Mouse (Mus musculus) kidney, postnatal 0 days (tissue): ENCODE measurements around the gene Map3k13. TPM values are rescaled to one million over a fixed set of nuclear protein-coding genes. Genes with fewer than 3 reads are reported as not detected.
"Not testable (repeated sequence)": the region's sequence is repeated elsewhere in the genome, so short reads cannot be mapped to it uniquely, and the experiment has no call there.

ENCODE experiments used
- ATAC-seq: fragments of 200-750 bp; cut with Nextera tagmentation; replicated peaks from 2 replicates; pipeline ENCODE4 v1.8.0; 2017; ENCODE audit warnings: low read depth, moderate number of reproducible peaks, moderate TSS enrichment, moderate library complexity; ENCODE audit not compliant: low FRiP score
- DNase-seq: peaks from one replicate; pipeline ENCODE4 v3.0.0-alpha.2; 2016; ENCODE audit warnings: low spot score
- H3K27ac ChIP-seq: fragments of 300-500 bp; sonication (generic); 2 replicates; pipeline ENCODE4 v1.5.1; 2014; ENCODE audit warnings: mild to moderate bottlenecking
- H3K27me3 ChIP-seq: fragments of 300-500 bp; sonication (generic); 2 replicates; pipeline ENCODE4 v1.6.1; 2014; ENCODE audit warnings: low read length, mixed read lengths; ENCODE audit not compliant: insufficient read depth
- H3K36me3 ChIP-seq: fragments of 300-500 bp; sonication (generic); 2 replicates; pipeline ENCODE4 v1.6.1; 2014; ENCODE audit warnings: low read length, mixed read lengths; ENCODE audit not compliant: insufficient read depth
- H3K4me1 ChIP-seq: fragments of 300-500 bp; sonication (generic); replicated peaks from 2 replicates; pipeline ENCODE4 v1.6.1; 2014; ENCODE audit warnings: antibody characterized with exemption, low read length, mixed read lengths; ENCODE audit not compliant: insufficient read depth
- H3K4me2 ChIP-seq: fragments of 300-500 bp; sonication (generic); 2 replicates; pipeline ENCODE4 v1.6.1; 2014; ENCODE audit warnings: mild to moderate bottlenecking, low read length, moderate library complexity, mixed read lengths
- H3K4me3 ChIP-seq: fragments of 300-500 bp; sonication (generic); replicated peaks from 2 replicates; pipeline ENCODE4 v1.5.1; 2014; ENCODE audit warnings: low read depth, low read length
- H3K9ac ChIP-seq: fragments of 300-500 bp; sonication (generic); 2 replicates; pipeline ENCODE4 v1.6.1; 2014; ENCODE audit warnings: low read depth, low read length
- H3K9me3 ChIP-seq: fragments of 300-500 bp; sonication (generic); replicated peaks from 2 replicates; pipeline ENCODE4 v1.6.1; 2016; ENCODE audit warnings: low read length, inconsistent platforms, mixed read lengths
- CTCF ChIP-seq: IDR thresholded peaks from 2 replicates; pipeline ENCODE4 v1.5.1; 2016; ENCODE audit warnings: antibody characterized with exemption, low read depth, mild to moderate bottlenecking, moderate library complexity
- WGBS: fragments of 180-500 bp; shearing (Covaris S2); extraction: QIAGEN DNeasy Blood & Tissue Kit; methylation state at CpG from one replicate; pipeline ENCODE4 v1.1.7; 2014; 5-methylcytosine and 5-hydroxymethylcytosine counted together
- polyA plus RNA-seq: library from polyadenylated mRNA; unstranded; fragments of >200 nt; fragmentation: Nextera tagmentation; extraction: Ambion mirVana; gene quantifications from 2 replicates; pipeline ENCODE4 v1.2.1, GENCODE M21; 2015

The Map3k13 gene
- polyA plus RNA-seq, 1 experiment from 2014 or later: 0.53 TPM

DNA sequence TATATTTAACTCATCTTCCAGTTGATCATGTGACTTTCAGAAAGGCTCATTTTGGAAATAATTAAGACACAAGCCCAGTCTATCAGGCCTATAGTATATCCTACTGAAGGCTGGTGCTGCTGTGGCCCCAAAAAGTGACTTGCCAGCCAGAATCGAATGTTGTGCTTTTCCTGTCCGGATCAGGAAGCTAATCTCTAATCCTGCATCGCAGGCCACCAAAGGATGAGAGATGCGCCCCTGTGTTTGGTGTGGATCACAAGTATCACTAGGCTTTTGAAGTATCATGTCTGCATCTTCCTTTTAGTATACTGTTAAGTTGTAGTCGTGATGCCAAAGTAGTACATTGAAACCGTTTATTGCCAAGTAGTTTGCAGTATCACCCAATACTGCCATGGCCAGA, 99.7 kb downstream of the Map3k13 start:
- Histone ChIP-seq H3K36me3 (no peaks in the 10 kb centered on the region), H3K9ac (no peak overlapping the region), H3K27me3 (no peaks in the 10 kb centered on the region), H3K27ac (no peak overlapping the region), H3K4me2 (no peak overlapping the region), H3K9me3 (no peaks in the 10 kb centered on the region), H3K4me3 (no peak overlapping the region), H3K4me1 (no peaks in the 10 kb centered on the region)
- no peak for TF ChIP-seq CTCF
- WGBS: 89% methylated on average over 6 of the region's 6 CpGs
- ATAC-seq (no peak), DNase-seq (no peak)

DNA sequence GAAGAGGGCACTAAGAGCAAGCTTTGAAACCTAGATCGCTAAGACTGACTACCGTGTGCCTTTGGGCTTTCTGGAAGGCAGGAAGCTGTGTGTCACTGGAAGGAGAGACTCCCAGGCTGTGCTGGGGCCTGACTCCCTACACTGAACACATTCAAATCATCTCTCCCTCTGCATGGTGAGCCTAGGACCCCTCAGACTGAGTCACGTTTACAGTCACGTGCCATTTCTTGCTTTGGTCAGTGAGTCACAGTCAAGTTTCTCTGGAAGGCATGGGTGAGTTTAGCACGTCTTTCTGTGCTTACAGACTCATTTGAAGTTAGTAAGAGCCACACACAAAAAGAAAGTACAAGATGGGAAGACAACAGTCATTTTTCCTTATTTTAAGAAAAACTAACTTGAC, 107.1 kb downstream of the Map3k13 start:
- no peak overlapping the region for H3K4me3 ChIP-seq
- no peak for ATAC-seq
- no peak overlapping the region for H3K4me2 ChIP-seq
- no peaks in the 10 kb centered on the region for H3K4me1 ChIP-seq
- no peak for TF ChIP-seq CTCF
- no peak for DNase-seq
- H3K27me3 ChIP-seq: no peaks in the 10 kb centered on the region
- WGBS: 69% methylated on average over 5 of the region's 5 CpGs
- no peak overlapping the region for H3K9ac ChIP-seq
- H3K9me3 ChIP-seq: no peaks in the 10 kb centered on the region
- no peak overlapping the region for H3K27ac ChIP-seq
- H3K36me3 ChIP-seq: no peaks in the 10 kb centered on the region

DNA sequence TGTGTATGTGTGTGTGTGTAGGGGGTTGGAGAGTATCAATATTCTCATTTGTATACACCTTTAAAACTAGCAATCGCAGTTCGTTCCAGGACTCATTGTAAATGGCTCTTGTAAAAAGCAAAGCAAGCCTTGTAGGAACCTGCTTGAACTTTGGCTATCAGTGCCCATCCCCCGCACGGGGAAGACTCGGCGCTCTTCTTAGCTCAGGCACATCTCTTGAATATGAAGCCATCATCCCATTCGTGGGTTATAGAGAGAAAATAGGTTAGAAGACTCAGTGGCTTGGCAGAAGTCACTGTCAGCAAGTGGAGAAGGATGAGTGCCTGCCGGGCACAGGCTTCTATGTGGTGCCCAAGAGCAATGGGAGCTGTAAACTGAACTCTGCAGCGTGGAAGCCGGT, 110.5 kb downstream of the Map3k13 start:
- 80% methylated on average over 10 of the region's 10 CpGs for WGBS
- TF ChIP-seq CTCF: no peak
- H3K4me2 ChIP-seq: no peak overlapping the region
- H3K9me3 ChIP-seq: no peaks in the 10 kb centered on the region
- H3K4me1 ChIP-seq: no peaks in the 10 kb centered on the region
- H3K36me3 ChIP-seq: no peaks in the 10 kb centered on the region
- DNase-seq (no peak), ATAC-seq (no peak)
- H3K27ac ChIP-seq: no peak overlapping the region
- no peaks in the 10 kb centered on the region for H3K27me3 ChIP-seq
- no peak overlapping the region for H3K9ac ChIP-seq
- H3K4me3 ChIP-seq: no peak overlapping the region

DNA sequence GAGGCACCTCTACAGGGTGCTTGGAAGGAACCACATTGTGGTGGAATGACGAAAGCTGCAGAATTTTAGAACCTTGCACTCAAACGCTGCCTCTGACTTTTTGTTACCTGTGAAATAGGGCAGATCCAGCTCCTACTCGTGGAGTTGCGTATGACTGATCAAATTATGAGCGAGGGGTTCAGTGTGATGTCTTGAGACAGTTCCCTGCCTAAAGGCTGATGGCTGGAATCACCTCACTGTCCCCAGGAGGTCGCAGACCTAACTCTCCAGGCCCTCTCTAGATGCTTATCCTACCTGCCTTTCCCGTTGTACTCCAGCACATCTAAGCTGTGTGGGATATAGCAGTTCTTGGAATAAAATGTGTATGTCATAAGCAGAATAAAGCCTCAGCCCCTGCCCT, 111.8 kb downstream of the Map3k13 start:
- H3K27me3 ChIP-seq: no peaks in the 10 kb centered on the region
- no peak overlapping the region for H3K27ac ChIP-seq
- no peak for DNase-seq
- ATAC-seq: no peak
- 89% methylated on average over 7 of the region's 7 CpGs for WGBS
- no peaks in the 10 kb centered on the region for H3K9me3 ChIP-seq
- H3K36me3 ChIP-seq: no peaks in the 10 kb centered on the region
- no peak for TF ChIP-seq CTCF
- H3K4me3 ChIP-seq: no peak overlapping the region
- no peak overlapping the region for H3K4me2 ChIP-seq
- no peaks in the 10 kb centered on the region for H3K4me1 ChIP-seq
- H3K9ac ChIP-seq: no peak overlapping the region

DNA sequence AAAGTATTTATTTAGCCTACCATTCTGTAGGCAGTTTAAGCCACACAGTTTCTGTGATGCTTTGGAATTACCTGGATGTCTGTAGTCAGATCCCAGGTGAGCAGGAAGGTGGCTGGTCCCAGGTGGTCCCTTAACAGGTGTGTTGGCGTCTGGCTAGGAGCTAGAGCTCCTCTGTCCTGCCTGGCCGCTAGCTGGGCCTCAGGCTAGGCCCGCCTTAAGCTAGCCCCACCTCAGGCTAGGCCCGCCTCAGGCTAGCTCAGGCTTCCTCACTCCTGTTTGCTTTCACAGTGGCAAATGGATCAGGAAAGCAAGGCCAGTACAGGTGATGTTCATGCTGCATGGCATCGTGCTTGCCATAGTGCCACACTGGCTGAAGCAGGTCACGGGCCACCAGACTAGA, 112.8 kb downstream of the Map3k13 start:
- ATAC-seq (no peak), DNase-seq (no peak)
- H3K4me1 ChIP-seq: no peaks in the 10 kb centered on the region
- H3K9me3 ChIP-seq: no peaks in the 10 kb centered on the region
- no peak for TF ChIP-seq CTCF
- H3K36me3 ChIP-seq: no peaks in the 10 kb centered on the region
- H3K9ac ChIP-seq: no peak overlapping the region
- H3K4me2 ChIP-seq: no peak overlapping the region
- H3K27ac ChIP-seq: no peak overlapping the region
- 93% methylated on average over 6 of the region's 6 CpGs for WGBS
- no peak overlapping the region for H3K4me3 ChIP-seq
- H3K27me3 ChIP-seq: no peaks in the 10 kb centered on the region

DNA sequence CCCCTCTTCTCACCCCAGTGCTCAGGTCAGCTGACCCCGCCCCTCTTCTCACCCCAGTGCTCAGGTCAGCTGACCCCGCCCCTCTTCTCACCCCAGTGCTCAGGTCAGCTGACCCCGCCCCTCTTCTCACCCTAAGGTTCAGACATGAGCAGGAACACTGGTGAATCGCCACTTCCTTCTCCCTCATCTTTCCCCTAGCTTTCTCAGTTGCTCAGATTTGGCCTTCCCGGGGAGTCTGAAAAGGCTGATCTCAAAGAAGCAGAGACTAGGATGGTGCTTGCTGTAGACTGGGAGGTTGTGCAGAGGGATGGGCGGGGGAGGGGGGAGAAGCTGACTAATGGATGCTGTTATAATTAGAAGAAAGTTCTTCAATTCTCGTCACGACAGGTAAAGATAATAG, 114.8 kb downstream of the Map3k13 start:
- H3K4me2 ChIP-seq, H3K9me3 ChIP-seq, DNase-seq, H3K36me3 ChIP-seq, ATAC-seq, H3K4me1 ChIP-seq, H3K9ac ChIP-seq, H3K27me3 ChIP-seq, H3K27ac ChIP-seq, H3K4me3 ChIP-seq: not testable (repeated sequence)
- 47% methylated on average over 6 of the region's 8 CpGs for WGBS

DNA sequence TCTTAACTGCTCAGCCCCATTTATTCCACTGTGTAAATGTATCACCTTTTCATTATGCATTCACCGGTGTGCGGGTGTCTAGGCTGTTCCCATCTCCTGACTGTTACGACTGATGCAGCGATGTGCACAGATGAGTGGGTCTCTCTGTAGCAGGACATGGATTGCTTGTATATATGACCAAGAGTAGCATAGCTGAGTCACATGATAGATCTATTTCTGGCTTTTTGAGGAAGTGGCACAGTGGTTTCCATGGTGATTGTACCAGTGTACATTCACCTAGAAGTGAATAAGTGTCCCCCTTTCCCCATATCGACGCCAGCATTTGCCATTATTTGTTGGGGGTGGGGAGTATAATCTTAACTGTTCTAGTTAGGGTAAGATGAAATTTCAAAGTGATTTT, 119.2 kb downstream of the Map3k13 start:
- DNase-seq: no peak
- Histone ChIP-seq H3K9me3 (no peaks in the 10 kb centered on the region), H3K27ac (no peak overlapping the region), H3K4me3 (no peak overlapping the region), H3K4me1 (no peaks in the 10 kb centered on the region), H3K36me3 (no peaks in the 10 kb centered on the region), H3K9ac (no peak overlapping the region), H3K27me3 (no peaks in the 10 kb centered on the region), H3K4me2 (no peak overlapping the region)
- WGBS: 91% methylated on average over 6 of the region's 6 CpGs
- ATAC-seq: no peak
- TF ChIP-seq CTCF: no peak
